In genomic region chr9:42194176-42194575, GRCm38 (mm10) we compare ENCODE assay signal across 22 mouse cellular contexts.
DNase-seq lines count a peak whose midpoint lies in the region; ATAC-seq and TF ChIP-seq lines count a peak whose summit lies in the region.
"Had no signal": no experiment of that assay in that cellular context is flagged by ENCODE, and none has a peak within 500 bp of the region (broad histone marks: within the 10 kb centered on the region; RNA-seq: fewer than 3 reads in every experiment).

No protein-coding gene starts in this region.

- H3K27ac ChIP-seq in hindbrain, embryonic 13.5 days = peak overlapping the region; percentile 36; the same call in 1 of the 2 replicates
- no peak overlapping the region for H3K27ac ChIP-seq in hindbrain, embryonic 16.5 days (ENCODE audit: low read depth, low read length)
- peak overlapping the region; percentile 77 for H3K27ac ChIP-seq in lung, postnatal 0 days (ENCODE audit: low read length)
- peak overlapping the region; percentile 57 for H3K27ac ChIP-seq in testis, adult 2 months (ENCODE audit: control insufficient read depth, insufficient read depth, low read depth, low read length)

- H3K9me3 ChIP-seq in hindbrain, embryonic 13.5 days = no peaks in the 10 kb centered on the region
- H3K9me3 ChIP-seq in hindbrain, embryonic 16.5 days (ENCODE audit: control insufficient read depth, low read length) = no peaks in the 10 kb centered on the region
- H3K9me3 ChIP-seq in lung, postnatal 0 days (ENCODE audit: low read length) = no peaks in the 10 kb centered on the region
- H3K9me3 ChIP-seq: G1E had no signal

- ATAC-seq in hindbrain, embryonic 13.5 days (ENCODE audit: low FRiP score) = no peak
- ATAC-seq in hindbrain, embryonic 16.5 days = no peak
- peak; percentile 40; the same call in 1 of the 2 replicates for ATAC-seq in lung, postnatal 0 days
- ATAC-seq: activated CD4-positive, CD25-positive, alpha-beta regulatory T cell, adult 4 months; CD4-positive, CD25-positive, alpha-beta regulatory T cell, adult 4 months; Patski had no signal

- H3K9ac ChIP-seq in hindbrain, embryonic 13.5 days = no peak overlapping the region
- no peak overlapping the region for H3K9ac ChIP-seq in hindbrain, embryonic 16.5 days (ENCODE audit: low read depth, low read length)
- no peak overlapping the region for H3K9ac ChIP-seq in lung, postnatal 0 days (replicated peaks; ENCODE audit: low read depth)

- DNase-seq in heart, adult 11 months = peak; percentile 83
- DNase-seq in heart, postnatal 36 days = no peak
- DNase-seq in lung, postnatal 0 days (ENCODE audit: low spot score) = peak; percentile 58
- DNase-seq in lung, adult 18-20 months = no peak
- DNase-seq in testis, postnatal 10 days (ENCODE audit: low spot score) = no peak
- DNase-seq: adrenal gland, adult 2 months; adrenal gland, adult 8-10 months; adrenal gland, postnatal 10 days; adrenal gland, postnatal 14 days; adrenal gland, postnatal 25 days; adrenal gland, postnatal 36 days; B cell, adult 2 months; cerebellum, adult 11 months; cerebellum, adult 11-12 months had no signal

- H3K4me3 ChIP-seq in hindbrain, embryonic 13.5 days = no peak overlapping the region
- H3K4me3 ChIP-seq in hindbrain, embryonic 16.5 days (ENCODE audit: low read length) = no peak overlapping the region
- H3K4me3 ChIP-seq in lung, postnatal 0 days (ENCODE audit: low read depth, low read length) = no peak overlapping the region
- no peak overlapping the region for H3K4me3 ChIP-seq in testis, adult 2 months (ENCODE audit: control insufficient read depth, low read depth, low read length)

- 48% methylated on average over 2 of the region's 2 CpGs for WGBS in hindbrain, embryonic 13.5 days
- WGBS in hindbrain, embryonic 16.5 days = 39% methylated on average over 2 of the region's 2 CpGs
- 67% methylated on average over 2 of the region's 2 CpGs for WGBS in lung, postnatal 0 days

- intact Hi-C loops in heart, postnatal 36 days (cut with DNase I) = no loop called here

- peaks cover 19% of the 10 kb centered on the region for H3K4me1 ChIP-seq in hindbrain, embryonic 13.5 days (replicated peaks)
- peaks cover 2% of the 10 kb centered on the region; the same call in 1 of the 2 replicates for H3K4me1 ChIP-seq in hindbrain, embryonic 16.5 days (ENCODE audit: control insufficient read depth, insufficient read depth, low read depth, low read length)
- H3K4me1 ChIP-seq in lung, postnatal 0 days (ENCODE audit: insufficient read depth, low read depth, low read length) = peaks cover 8% of the 10 kb centered on the region; the same call in 1 of the 2 replicates
- peaks cover 4% of the 10 kb centered on the region; the same call in 1 of the 2 replicates for H3K4me1 ChIP-seq in testis, adult 2 months (ENCODE audit: control insufficient read depth, insufficient read depth, low read length)

- no peaks in the 10 kb centered on the region for H3K36me3 ChIP-seq in hindbrain, embryonic 13.5 days
- H3K36me3 ChIP-seq in hindbrain, embryonic 16.5 days (ENCODE audit: control insufficient read depth, insufficient read depth, low read length) = no peaks in the 10 kb centered on the region
- no peaks in the 10 kb centered on the region for H3K36me3 ChIP-seq in lung, postnatal 0 days (ENCODE audit: insufficient read depth, low read length)
- H3K36me3 ChIP-seq in testis, adult 2 months (ENCODE audit: control insufficient read depth, insufficient read depth, low read length) = no peaks in the 10 kb centered on the region
- H3K36me3 ChIP-seq: G1E had no signal

- TF ChIP-seq EP300 in lung, postnatal 0 days (IDR thresholded peaks at IDR 0.05) = no peak

- H3K4me2 ChIP-seq in hindbrain, embryonic 13.5 days = no peak overlapping the region
- H3K4me2 ChIP-seq in hindbrain, embryonic 16.5 days (ENCODE audit: low read length) = no peak overlapping the region
- H3K4me2 ChIP-seq in lung, postnatal 0 days (replicated peaks; ENCODE audit: low read depth, low read length) = peak overlapping the region; percentile 32; the same call in 1 of the 2 replicates

- no peak for TF ChIP-seq CTCF in lung, postnatal 0 days (IDR thresholded peaks at IDR 0.05)
- TF ChIP-seq CTCF in testis, adult 2 months (IDR thresholded peaks at IDR 0.05; ENCODE audit: control insufficient read depth, insufficient read depth, insufficient replicate concordance, low read depth, low read length) = no peak

- no peaks in the 10 kb centered on the region for H3K27me3 ChIP-seq in hindbrain, embryonic 13.5 days
- H3K27me3 ChIP-seq in hindbrain, embryonic 16.5 days (replicated peaks; ENCODE audit: control insufficient read depth, insufficient read depth, low read length) = no peaks in the 10 kb centered on the region
- H3K27me3 ChIP-seq in lung, postnatal 0 days (replicated peaks; ENCODE audit: insufficient read depth, low read length) = no peaks in the 10 kb centered on the region
- H3K27me3 ChIP-seq in testis, adult 2 months (ENCODE audit: control insufficient read depth, insufficient read depth, low read length) = no peaks in the 10 kb centered on the region
- H3K27me3 ChIP-seq: CH12.LX had no signal

- no peak for TF ChIP-seq POLR2A in testis, adult 2 months (IDR thresholded peaks at IDR 0.05; ENCODE audit: control insufficient read depth, low read depth, low read length)

Comparison
In these comparisons a context has a peak if more than half of its experiments do, and no peak if none do; other contexts are left out.
1. DNase-seq: peak in heart, adult 11 months (single experiment) and lung, postnatal 0 days (single experiment); none in heart, postnatal 36 days (0 of 2), lung, adult 18-20 months (0 of 2) and testis, postnatal 10 days (single experiment).